Mouse (Mus musculus): ENCODE measurements at regions not wholly inside any gene's neighbourhood (a gene's known extent, or its start where the extent isn't known, plus 50 kb on each side); places are given as distances from the start of the nearest gene placed in this dataset.

DNA sequence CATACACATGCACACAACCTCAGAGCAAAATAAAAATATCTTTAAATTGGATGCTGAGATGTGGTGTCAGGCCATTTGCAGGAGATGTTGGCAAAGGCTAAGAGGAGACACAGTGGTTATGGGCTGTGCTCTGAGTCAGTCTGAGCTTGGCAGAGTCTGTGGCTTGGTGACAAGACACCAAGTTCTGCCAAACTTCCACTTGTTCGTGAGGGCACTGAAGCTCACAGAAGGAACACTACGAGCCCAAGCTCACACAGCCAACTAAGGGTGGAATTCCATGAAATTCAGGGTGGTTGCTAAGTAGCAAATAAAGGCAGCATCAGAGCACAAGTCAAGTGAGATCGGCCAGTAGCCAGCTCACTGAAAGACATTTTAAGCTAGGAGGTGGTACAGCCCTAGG lies 396.8 kb downstream of the Insc start:
- no peak for TF ChIP-seq CTCF (IDR thresholded peaks at IDR 0.05; ENCODE audit: extremely low read depth, insufficient read depth, insufficient read length, insufficient replicate concordance)
- TF ChIP-seq POLR2A (IDR thresholded peaks at IDR 0.05; ENCODE audit: low read depth, low read length), result no peak
